Mouse (Mus musculus) c-Kit-negative CD71-positive TER-119-positive erythroid progenitor cells, embryonic 14.5 days (primary cell): ENCODE results near the gene Prkn.

Experiments used
- DNase-seq: peaks from one replicate; pipeline ENCODE4 v3.0.0-alpha.2; 2013; ENCODE audit warnings: low read depth, low spot score

The Prkn gene

GRCm38 (mm10) chr17:12037574-12037973 lies 1197.4 kb downstream of the Prkn start:
- peak; percentile 66 for DNase-seq

DNA sequence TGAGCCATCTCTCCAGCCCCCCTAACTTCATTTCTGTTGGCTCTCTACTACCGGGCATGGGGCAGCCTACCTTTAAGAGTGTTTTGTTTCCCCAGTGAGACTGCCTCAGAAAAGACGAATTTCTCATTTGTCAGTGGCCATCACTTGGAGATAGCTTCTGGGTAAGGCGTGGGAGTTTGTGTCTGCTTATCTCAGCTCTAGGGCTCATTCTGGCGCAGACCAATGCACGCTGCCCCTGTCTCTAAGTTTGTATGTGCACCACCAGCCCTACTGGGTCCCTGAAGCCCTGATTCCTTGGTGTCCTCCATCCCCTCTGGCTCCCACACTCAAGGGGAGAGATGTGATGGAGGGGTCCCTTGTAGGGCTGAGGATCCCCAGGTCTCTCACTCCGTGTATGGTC lies 1198.3 kb downstream of the Prkn start:
- DNase-seq = peak; percentile 63

DNA sequence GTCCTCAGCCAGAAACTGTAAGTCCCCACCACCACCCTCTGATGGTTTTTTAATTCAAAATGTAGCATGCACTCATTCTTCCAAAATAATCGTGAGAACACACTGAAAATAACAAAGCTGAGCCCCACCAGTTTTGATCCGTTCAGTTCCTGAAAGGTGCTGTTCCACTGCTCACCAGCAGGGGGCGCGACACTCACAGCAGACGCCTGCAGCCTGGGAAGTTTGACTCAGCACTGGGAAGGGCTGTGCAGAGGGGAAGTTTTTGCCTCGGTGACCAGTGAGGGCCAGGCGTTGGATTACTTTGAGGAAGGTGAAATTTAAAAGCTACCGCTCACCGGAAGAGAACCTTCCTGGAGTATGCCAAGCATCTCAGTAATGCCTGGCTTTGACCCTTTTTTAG lies 1199.0 kb downstream of the Prkn start:
- DNase-seq = peak; percentile 82

DNA sequence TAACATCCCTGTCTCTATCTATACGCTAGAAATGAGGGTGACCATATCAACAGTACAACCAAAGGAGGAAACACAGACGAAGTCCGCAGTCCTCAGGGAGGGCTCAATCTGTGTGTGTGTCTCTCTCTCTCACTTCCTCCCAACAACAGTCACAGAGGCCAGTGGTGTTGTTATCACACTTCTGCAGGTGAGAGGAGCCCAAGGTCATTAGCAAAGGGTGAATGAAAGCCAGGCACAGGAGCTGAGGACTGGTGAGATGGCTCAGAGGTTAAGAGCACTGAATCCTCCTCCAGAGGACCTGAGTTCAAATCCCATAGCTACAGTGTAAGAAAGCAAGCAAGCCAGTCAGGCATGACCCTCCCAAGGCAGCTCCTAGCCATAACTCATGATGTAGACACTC lies 1199.7 kb downstream of the Prkn start:
- peak; percentile 52 for DNase-seq

DNA sequence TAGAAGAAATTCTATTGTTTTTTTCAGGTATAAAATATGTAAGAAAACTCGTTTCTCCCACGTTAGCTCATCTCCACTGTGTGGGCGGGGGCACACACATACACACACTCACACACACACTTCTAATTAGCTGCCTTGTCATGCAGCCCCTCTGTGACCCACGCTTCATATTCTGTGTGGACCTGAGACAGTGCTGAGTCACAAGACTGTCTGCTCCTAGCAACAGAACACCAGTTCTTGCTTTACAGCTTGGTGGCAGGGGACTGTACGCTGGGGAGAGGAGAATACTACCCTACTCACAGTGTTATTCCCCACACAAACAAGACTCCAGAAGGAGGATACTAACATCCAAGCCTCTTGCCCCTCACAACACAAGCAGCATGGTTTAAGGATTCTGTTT lies 1200.4 kb downstream of the Prkn start:
- no peak for DNase-seq

DNA sequence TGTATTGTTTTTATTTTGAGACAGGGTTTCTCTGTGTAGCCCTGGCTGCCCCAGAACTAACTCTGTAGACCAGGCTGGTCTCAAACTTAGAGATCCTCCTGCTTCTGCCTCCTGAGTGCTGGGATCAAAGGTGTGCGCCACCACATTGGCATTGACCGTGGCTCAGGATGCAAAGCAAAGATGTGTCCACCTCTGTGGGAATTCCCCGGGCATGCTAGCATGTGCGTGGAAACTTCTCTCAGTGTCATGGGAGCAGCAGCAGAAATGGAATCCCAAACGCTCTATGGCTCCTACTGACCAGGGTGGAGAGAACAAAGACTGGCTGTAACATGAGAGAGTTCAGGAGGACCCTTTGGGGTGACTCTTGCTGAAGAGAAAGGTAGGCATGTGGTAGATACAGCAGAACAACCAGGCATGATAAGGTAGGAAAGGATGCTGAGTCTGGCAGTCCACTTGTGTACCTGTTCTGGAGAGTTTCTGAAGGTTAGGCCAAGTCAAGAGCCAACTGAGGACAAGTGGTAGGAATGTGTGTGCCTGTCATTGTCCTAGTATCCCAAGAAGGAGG lies 1201.0 kb downstream of the Prkn start:
- no peak for DNase-seq

- DNase-seq = no peak
Measured at GRCm38 (mm10) chr17:12042561-12043256, 1202.5 kb downstream of the Prkn start.

DNA sequence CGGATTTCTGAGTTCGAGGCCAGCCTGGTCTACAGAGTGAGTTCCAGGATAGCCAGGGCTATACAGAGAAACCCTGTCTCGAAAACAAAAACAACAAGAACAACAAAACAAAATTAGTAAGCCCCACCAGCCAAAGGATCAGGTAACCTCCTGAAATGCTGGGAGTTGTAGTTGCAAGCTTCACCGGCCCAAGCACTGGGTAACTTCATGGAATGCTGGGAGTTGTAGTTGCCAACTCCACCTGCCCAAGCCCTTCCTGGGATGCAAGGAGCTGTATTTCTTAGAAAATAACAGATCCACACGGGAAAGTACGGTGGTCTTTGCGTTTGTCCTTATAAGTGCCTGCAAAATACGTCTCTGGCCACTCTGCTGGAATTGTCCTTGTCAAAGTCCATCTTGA lies 1204.0 kb downstream of the Prkn start:
- DNase-seq = no peak

GRCm38 (mm10) chr17:12045861-12046273 lies 1205.7 kb downstream of the Prkn start:
- no peak for DNase-seq

GRCm38 (mm10) chr17:12047032-12047431 lies 1206.8 kb downstream of the Prkn start:
- no peak for DNase-seq

DNA sequence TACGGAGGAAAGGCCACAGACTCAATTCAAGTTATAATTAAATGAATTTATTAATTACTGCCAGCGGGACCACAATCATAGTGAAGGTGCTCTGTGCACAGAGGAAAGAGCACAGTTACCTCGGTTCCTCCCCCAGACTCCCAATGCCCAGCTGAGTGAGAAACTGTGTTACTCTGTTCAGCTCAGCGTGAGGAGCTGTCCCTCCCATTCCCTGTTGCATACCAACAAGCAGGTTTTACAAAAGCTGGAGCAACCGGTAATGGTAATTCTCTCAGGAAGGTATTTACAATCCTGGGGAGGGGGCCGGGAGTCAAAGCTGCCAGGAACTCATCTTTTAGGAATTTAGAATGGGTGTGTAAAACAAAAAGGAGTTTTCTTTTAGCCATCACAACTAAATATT lies 1207.3 kb downstream of the Prkn start:
- DNase-seq = no peak

DNA sequence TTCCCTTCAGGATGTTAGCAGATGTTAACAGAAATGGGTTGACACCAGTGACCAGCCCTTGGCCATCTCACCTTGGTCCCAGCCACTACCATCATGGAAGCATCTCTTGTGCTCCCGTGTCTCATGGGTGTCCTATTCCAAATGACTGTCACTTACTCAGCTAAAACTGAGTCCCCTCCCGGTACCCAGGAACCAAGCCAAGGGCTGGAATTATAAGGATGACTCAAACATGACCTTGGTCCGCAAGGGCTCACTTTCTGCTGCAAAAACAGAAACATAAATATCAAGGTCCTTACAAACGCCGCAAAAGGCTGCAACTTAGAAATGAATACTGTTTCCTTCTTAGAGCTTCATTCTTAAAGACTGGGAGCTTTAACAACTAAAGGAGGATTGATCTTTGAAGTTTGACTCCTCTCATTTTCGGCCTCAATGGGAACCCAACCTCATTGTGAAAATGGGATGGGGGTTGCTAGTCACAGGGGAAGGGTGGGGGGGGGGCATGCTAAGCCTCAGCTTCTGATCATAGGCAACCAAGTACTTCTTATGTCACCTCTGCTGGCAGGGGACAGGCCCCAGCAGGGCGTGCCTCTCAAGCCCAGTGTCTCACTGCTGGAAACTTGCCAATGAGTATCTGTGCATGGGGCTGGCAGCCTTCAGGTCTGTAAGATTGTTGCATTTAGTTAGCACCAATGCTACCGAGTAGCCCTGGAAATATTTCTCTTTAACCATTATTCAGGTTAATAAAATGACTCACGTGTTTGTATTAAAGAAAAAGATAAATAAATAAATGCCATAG lies 1208.7 kb downstream of the Prkn start:
- DNase-seq = no peak

- DNase-seq = no peak
Measured at GRCm38 (mm10) chr17:12050261-12050660, 1210.1 kb downstream of the Prkn start.

GRCm38 (mm10) chr17:12051031-12051430 lies 1210.8 kb downstream of the Prkn start:
- DNase-seq = no peak

- DNase-seq = no peak
Measured at GRCm38 (mm10) chr17:12052651-12053050, 1212.5 kb downstream of the Prkn start.

- no peak for DNase-seq
Measured at GRCm38 (mm10) chr17:12059041-12059440, 1218.9 kb downstream of the Prkn start.

GRCm38 (mm10) chr17:12061381-12061780 lies 1221.2 kb downstream of the Prkn start:
- no peak for DNase-seq

DNA sequence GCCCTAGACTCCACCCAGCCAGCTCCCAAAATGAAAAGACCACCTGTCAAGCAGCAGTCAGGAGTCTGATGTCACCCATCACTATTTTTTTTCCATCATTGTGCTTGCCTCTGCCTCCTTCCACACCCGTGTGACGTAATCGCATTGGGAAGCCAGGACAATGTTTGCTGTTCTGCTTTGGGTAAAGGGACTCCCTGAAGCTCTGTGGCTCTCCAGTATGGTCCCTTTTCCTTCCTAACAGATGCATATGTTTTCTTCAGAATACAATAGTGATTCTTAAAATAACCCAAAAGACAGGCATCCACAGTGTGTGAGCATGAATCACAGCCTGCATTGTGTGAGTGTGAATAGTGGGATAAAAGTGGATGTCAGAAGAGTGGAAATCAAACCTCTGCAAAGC lies 1222.7 kb downstream of the Prkn start:
- no peak for DNase-seq

- DNase-seq = no peak
Measured at GRCm38 (mm10) chr17:12063533-12063932, 1223.3 kb downstream of the Prkn start.

GRCm38 (mm10) chr17:12066054-12066453 lies 1225.9 kb downstream of the Prkn start:
- no peak for DNase-seq

GRCm38 (mm10) chr17:12076816-12077215 lies 1236.6 kb downstream of the Prkn start:
- DNase-seq = no peak

GRCm38 (mm10) chr17:12080656-12081495 lies 1240.7 kb downstream of the Prkn start:
- DNase-seq = no peak
